Mouse (Mus musculus) megakaryocyte, embryonic 14.5 days (primary cell): ENCODE measurements around the gene Negr1.

Experiments used
- FLI1 ChIP-seq: IDR thresholded peaks from 2 replicates; pipeline ENCODE4 v1.6.1; 2012; ENCODE audit warnings: low read length, inconsistent platforms, mixed read lengths
- GATA1 ChIP-seq: IDR thresholded peaks from 3 replicates; pipeline ENCODE4 v1.6.1; 2012; ENCODE audit warnings: mixed read lengths, low read length, inconsistent platforms, borderline replicate concordance

GRCm38 (mm10) chr3:156971104-156971503, 409.5 kb downstream of the Negr1 start:
- TF ChIP-seq GATA1 (no peak), FLI1 (no peak)
